Mouse (Mus musculus) liver, embryonic 13.5 days (tissue): ENCODE results near the gene Olfr1164. TPM values are rescaled to one million over a fixed set of nuclear protein-coding genes. Genes with fewer than 3 reads are reported as not detected.

Experiments used
- ATAC-seq: fragments of 200-750 bp; cut with Nextera tagmentation; 2 replicates; pipeline ENCODE4 v1.8.0; 2017; ENCODE audit warnings: low read depth, mild to moderate bottlenecking, moderate number of reproducible peaks, moderate library complexity
- DNase-seq: peaks from one replicate; pipeline ENCODE4 v3.0.0; 2022
- H3K27ac ChIP-seq: fragments of 300-500 bp; sonication (generic); 2 replicates; pipeline ENCODE4 v1.5.1; 2015; ENCODE audit warnings: moderate library complexity, mild to moderate bottlenecking, inconsistent platforms
- H3K27me3 ChIP-seq: fragments of 300-500 bp; sonication (generic); 2 replicates; pipeline ENCODE4 v1.6.1; 2015; ENCODE audit warnings: mild to moderate bottlenecking, inconsistent platforms
- H3K36me3 ChIP-seq: fragments of 300-500 bp; sonication (generic); 2 replicates; pipeline ENCODE4 v1.6.1; 2015; ENCODE audit warnings: mild to moderate bottlenecking, inconsistent platforms
- H3K4me1 ChIP-seq: fragments of 300-500 bp; sonication (generic); replicated peaks from 2 replicates; pipeline ENCODE4 v1.6.1; 2015; ENCODE audit warnings: inconsistent platforms
- H3K4me2 ChIP-seq: fragments of 300-500 bp; sonication (generic); 2 replicates; pipeline ENCODE4 v1.6.1; 2015; ENCODE audit warnings: inconsistent platforms, mild to moderate bottlenecking, moderate library complexity
- H3K4me3 ChIP-seq: fragments of 300-500 bp; sonication (generic); replicated peaks from 2 replicates; pipeline ENCODE4 v1.5.1; 2015; ENCODE audit warnings: mild to moderate bottlenecking, inconsistent platforms
- H3K9ac ChIP-seq: fragments of 300-500 bp; sonication (generic); 2 replicates; pipeline ENCODE4 v1.6.1; 2015; ENCODE audit warnings: mild to moderate bottlenecking, inconsistent platforms
- H3K9me3 ChIP-seq: fragments of 300-500 bp; sonication (generic); replicated peaks from 2 replicates; pipeline ENCODE4 v1.6.1; 2016; ENCODE audit warnings: inconsistent platforms
- WGBS: fragments of 180-500 bp; shearing (Covaris S2); methylation state at CpG from one replicate; pipeline ENCODE4 v1.1.7; 2015; ENCODE audit not compliant: insufficient replicate concordance; 5-methylcytosine and 5-hydroxymethylcytosine counted together
- polyA plus RNA-seq: library from polyadenylated mRNA; unstranded; fragments of >200 nt; fragmentation: Nextera tagmentation; extraction: Ambion mirVana; gene quantifications from 2 replicates; pipeline ENCODE4 v1.2.1, GENCODE M21; 2015

Gene Olfr1164
- not detected in 2 replicates for polyA plus RNA-seq

DNA sequence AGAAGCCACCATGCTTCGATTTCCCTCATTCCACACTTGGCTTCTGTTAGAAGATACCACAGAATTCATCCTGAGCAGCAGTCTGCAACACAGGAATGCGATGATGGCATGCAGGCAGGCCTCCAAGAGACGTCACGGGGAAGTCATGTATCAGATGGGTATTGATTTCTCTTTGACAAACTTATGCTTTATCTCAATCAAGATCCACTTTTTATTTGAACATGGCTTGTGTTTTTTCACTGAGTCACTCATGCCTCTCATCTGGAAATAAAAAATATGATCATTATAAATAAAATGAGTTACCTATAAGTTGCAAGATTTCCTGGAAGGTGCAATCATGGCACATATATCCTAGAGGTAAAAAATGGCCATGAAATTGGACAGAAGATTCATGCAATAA, at the start of gene Olfr1164:
TSS of gene Olfr1164 (minus strand) at position 101 of the 400 bp plus-strand sequence.
- H3K27me3 ChIP-seq: no peaks in the 10 kb centered on the region
- 62% methylated on average over 4 of the region's 4 CpGs for WGBS
- no peak within 1 kb of the TSS for H3K4me2 ChIP-seq

DNA sequence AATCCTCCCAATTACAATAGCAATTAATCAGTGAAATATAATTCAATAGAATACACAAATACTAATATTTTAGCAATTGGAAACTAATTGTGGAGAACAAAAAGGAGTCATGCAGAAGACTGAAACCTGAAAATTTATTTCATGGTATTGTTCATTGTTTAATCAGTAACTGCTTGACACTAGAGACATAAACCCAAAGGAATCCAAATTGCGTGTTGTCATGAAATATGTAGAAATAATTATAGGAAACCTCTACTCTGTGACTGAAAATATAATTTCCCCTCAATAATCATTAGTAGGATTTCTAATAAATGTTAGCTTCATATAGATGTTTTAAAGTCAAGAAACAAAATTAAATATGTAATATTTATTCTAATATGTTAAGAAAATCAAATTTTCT, 34.4 kb upstream of the Olfr1164 start, which contains the start of gene Olfr1166:
TSS of gene Olfr1166 (minus strand) at position 101 of the 400 bp plus-strand sequence.
- H3K4me3 ChIP-seq: no peak within 1 kb of the TSS

More for the DNA sequence above, at the start of gene Olfr1164:
- H3K4me1 ChIP-seq: no peaks in the 10 kb centered on the region
- ATAC-seq (no peak), DNase-seq (no peak)
- no peak within 1 kb of the TSS for H3K9ac ChIP-seq
- H3K27ac ChIP-seq: no peak within 1 kb of the TSS
- H3K36me3 ChIP-seq: no peaks in the 10 kb centered on the region
- H3K9me3 ChIP-seq: no peaks in the 10 kb centered on the region
- no peak within 1 kb of the TSS for H3K4me3 ChIP-seq

DNA sequence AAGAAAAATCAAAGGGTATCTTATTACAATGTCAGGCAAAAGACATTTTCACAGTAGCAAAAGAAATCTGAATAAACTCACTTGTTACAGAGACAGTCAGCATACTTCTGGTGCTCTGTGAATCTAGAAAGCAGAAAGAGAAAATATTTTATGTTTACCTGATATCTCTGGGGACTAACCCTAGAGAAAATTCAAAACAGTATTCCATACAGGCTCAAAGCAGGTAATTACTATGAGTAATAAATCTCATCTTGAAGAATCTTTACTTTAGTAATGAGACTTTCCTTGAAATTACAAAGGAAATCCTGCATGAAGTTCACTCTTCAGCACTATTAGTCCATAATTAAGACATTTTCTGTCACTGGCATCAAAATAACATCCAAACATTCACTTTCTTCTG, 22.0 kb downstream of the Olfr1164 start, which contains the start of gene Olfr1163:
TSS of gene Olfr1163 (minus strand) at position 101 of the 400 bp plus-strand sequence.
- Histone ChIP-seq H3K9ac (no peak within 1 kb of the TSS), H3K4me1 (no peaks in the 10 kb centered on the region), H3K4me3 (no peak within 1 kb of the TSS), H3K4me2 (no peak within 1 kb of the TSS), H3K36me3 (no peaks in the 10 kb centered on the region), H3K9me3 (no peaks in the 10 kb centered on the region), H3K27ac (no peak within 1 kb of the TSS), H3K27me3 (no peaks in the 10 kb centered on the region)
- no peak for DNase-seq
- no peak for ATAC-seq

More for the DNA sequence above, 34.4 kb upstream of the Olfr1164 start, which contains the start of gene Olfr1166:
- H3K4me1 ChIP-seq: no peaks in the 10 kb centered on the region
- H3K9me3 ChIP-seq: no peaks in the 10 kb centered on the region
- DNase-seq (no peak), ATAC-seq (no peak)
- H3K4me2 ChIP-seq: no peak within 1 kb of the TSS
- H3K36me3 ChIP-seq: no peaks in the 10 kb centered on the region
- H3K27ac ChIP-seq: no peak within 1 kb of the TSS
- no peaks in the 10 kb centered on the region for H3K27me3 ChIP-seq
- H3K9ac ChIP-seq: no peak within 1 kb of the TSS
- 67% methylated on average over 1 of the region's 1 CpGs for WGBS

DNA sequence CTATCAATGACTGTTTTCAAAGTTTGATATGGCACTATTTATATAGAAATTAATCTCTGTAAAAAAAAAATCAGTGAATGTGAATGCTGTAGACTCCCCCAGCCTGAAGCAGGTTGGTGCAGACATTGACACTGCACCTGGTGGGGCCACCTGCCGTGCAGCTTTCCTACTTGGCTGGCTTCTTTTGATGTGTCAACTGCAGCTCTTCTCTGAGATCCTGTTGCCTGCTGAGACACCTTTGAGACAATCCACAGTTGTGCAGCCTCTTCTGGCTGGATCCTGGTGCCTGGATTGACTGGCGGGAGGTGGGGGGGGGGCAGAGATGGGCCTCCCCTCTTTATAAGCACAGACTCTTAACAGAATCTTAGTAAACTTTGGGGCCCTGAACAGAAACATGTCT, 30.2 kb downstream of the Olfr1164 start:
- no peaks in the 10 kb centered on the region for H3K36me3 ChIP-seq
- H3K4me2 ChIP-seq: no peak overlapping the region
- no peak overlapping the region for H3K4me3 ChIP-seq
- H3K4me1 ChIP-seq: no peaks in the 10 kb centered on the region
- DNase-seq (no peak), ATAC-seq (no peak)
- 67% methylated on average over 2 of the region's 2 CpGs for WGBS
- H3K9ac ChIP-seq: no peak overlapping the region
- no peaks in the 10 kb centered on the region for H3K9me3 ChIP-seq
- H3K27me3 ChIP-seq: no peaks in the 10 kb centered on the region
- H3K27ac ChIP-seq: no peak overlapping the region

DNA sequence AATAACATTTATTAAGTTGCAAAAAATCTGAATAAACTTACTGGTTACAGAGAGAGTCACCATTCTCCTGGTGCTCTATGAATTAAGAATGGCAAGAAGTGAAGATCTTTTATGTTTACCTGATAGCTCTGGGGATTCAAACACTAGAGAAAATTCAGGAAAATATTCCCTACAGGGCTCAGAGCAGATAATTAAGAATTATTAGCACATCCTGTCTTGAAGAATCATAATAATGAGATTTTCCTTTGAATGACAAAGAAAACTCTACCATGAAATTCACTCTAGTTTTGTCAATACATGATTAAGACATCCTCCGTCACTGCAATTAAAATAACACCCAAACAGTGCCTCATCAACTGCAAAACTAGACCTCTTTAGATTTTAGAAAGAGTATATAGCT, 42.7 kb downstream of the Olfr1164 start, which contains the start of gene Olfr1162:
TSS of gene Olfr1162 (minus strand) at position 101 of the 400 bp plus-strand sequence.
- no peak within 1 kb of the TSS for H3K9ac ChIP-seq
- DNase-seq (no peak), ATAC-seq (no peak)
- no peaks in the 10 kb centered on the region for H3K9me3 ChIP-seq
- WGBS: 63% methylated on average over 1 of the region's 1 CpGs
- H3K4me1 ChIP-seq: no peaks in the 10 kb centered on the region
- H3K4me3 ChIP-seq: no peak within 1 kb of the TSS
- H3K27ac ChIP-seq: no peak within 1 kb of the TSS
- H3K4me2 ChIP-seq: no peak within 1 kb of the TSS
- no peaks in the 10 kb centered on the region for H3K36me3 ChIP-seq
- H3K27me3 ChIP-seq: no peaks in the 10 kb centered on the region

Other genes with a start within 250 kb of the Olfr1164 start
- not detected in 2 replicates for gene Olfr1150-ps1, start 250.0 kb downstream of the Olfr1164 start, polyA plus RNA-seq
- not detected in 2 replicates for gene Olfr1151, start 238.1 kb downstream of the Olfr1164 start, polyA plus RNA-seq
- gene Olfr1152, start 227.5 kb downstream of the Olfr1164 start, polyA plus RNA-seq: not detected in 2 replicates
- not detected in 2 replicates for gene Olfr1153, start 199.0 kb downstream of the Olfr1164 start, polyA plus RNA-seq
- not detected in 2 replicates for gene Olfr1154, start 188.8 kb downstream of the Olfr1164 start, polyA plus RNA-seq
- gene Olfr1155, start 148.8 kb downstream of the Olfr1164 start, polyA plus RNA-seq: not detected in 2 replicates
- not detected in 2 replicates for gene Olfr1156, start 140.9 kb downstream of the Olfr1164 start, polyA plus RNA-seq
- not detected in 2 replicates for gene Olfr1157, start 125.7 kb downstream of the Olfr1164 start, polyA plus RNA-seq
- not detected in 2 replicates for gene Olfr74, start 119.3 kb downstream of the Olfr1164 start, polyA plus RNA-seq
- not detected in 2 replicates for gene Olfr1158, start 103.9 kb downstream of the Olfr1164 start, polyA plus RNA-seq
- not detected in 2 replicates for gene Olfr1160, start 85.7 kb downstream of the Olfr1164 start, polyA plus RNA-seq
- gene Olfr1161, start 71.2 kb downstream of the Olfr1164 start, polyA plus RNA-seq: not detected in 2 replicates
- gene Olfr73, start 56.3 kb downstream of the Olfr1164 start, polyA plus RNA-seq: not detected in 2 replicates
- gene Olfr1162, start 42.8 kb downstream of the Olfr1164 start, polyA plus RNA-seq: not detected in 2 replicates
- gene Olfr1163, start 22.1 kb downstream of the Olfr1164 start, polyA plus RNA-seq: not detected in 2 replicates
- not detected in 2 replicates for gene Olfr1166, start 34.3 kb upstream of the Olfr1164 start, polyA plus RNA-seq
- not detected in 2 replicates for gene Olfr1167, start 61.2 kb upstream of the Olfr1164 start, polyA plus RNA-seq
- gene Olfr1168, start 87.9 kb upstream of the Olfr1164 start, polyA plus RNA-seq: not detected in 2 replicates
- not detected in 2 replicates for gene Olfr1170, start 134.4 kb upstream of the Olfr1164 start, polyA plus RNA-seq
- gene Olfr1173, start 185.9 kb upstream of the Olfr1164 start, polyA plus RNA-seq: not detected in 2 replicates
- not detected in 2 replicates for gene Olfr1174-ps, start 221.2 kb upstream of the Olfr1164 start, polyA plus RNA-seq
- not detected in 2 replicates for gene Olfr1175-ps, start 233.2 kb upstream of the Olfr1164 start, polyA plus RNA-seq
- gene Olfr1176, start 242.8 kb upstream of the Olfr1164 start, polyA plus RNA-seq: not detected in 2 replicates